Comparison of ENCODE assay signal across 8 mouse cellular contexts in the genomic region with DNA sequence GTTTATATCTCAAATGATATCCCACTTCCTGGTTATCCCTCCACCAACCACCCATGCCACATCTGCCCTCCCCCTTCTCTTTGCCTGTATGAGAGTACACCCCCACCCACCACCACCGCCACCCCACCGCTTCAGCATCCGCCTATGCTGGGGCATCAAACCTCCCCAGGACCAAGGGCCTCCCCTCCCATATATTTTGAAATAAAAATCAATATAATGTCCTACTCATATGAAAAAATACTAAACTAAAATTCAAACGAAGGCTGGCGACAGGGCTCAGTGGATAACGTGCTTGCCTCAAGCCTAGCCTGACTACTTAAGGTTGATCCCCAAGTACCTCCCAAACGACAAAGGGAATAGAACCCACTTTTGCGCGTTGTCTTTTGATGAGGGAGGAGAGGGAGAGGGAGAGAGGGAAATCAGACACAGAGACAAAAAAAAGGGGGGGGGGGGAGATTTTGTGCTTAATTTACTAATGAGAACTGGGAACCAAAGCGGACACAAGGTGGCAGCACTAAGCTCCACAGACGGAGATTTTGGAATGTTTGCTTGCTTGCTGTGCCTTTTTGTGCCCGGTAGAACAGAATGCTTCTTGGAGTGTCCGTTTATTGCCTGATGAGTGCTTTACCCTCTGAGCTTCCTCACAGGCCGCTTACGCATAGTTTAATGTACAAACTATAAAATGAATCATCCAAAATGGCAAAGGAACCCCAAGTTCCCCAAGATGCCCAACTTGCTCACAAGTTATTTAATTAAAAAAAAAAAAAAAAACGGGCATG. TPM values are rescaled to one million over a fixed set of nuclear protein-coding genes. Genes with fewer than 3 reads are reported as not detected.
DNase-seq lines count a peak whose midpoint lies in the region; ATAC-seq and TF ChIP-seq lines count a peak whose summit lies in the region.

No protein-coding gene starts in this region.

- H3K4me1 ChIP-seq in cerebellum, adult 2 months (ENCODE audit: control insufficient read depth, insufficient read depth, low read length) = no peaks in the 10 kb centered on the region
- peaks cover 9% of the 10 kb centered on the region for H3K4me1 ChIP-seq in forebrain, embryonic 16.5 days (replicated peaks; ENCODE audit: control insufficient read depth, insufficient read depth, low read length)
- no peaks in the 10 kb centered on the region for H3K4me1 ChIP-seq in lung, embryonic 16.5 days (replicated peaks; ENCODE audit: control insufficient read depth, insufficient read depth, low read length)

- H3K9me3 ChIP-seq in forebrain, embryonic 16.5 days (ENCODE audit: control insufficient read depth, low read length) = no peaks in the 10 kb centered on the region
- H3K9me3 ChIP-seq in lung, embryonic 16.5 days (ENCODE audit: control insufficient read depth, low read length) = no peaks in the 10 kb centered on the region

- ATAC-seq in forebrain, embryonic 16.5 days = peak; percentile 82
- ATAC-seq in lung, embryonic 16.5 days (ENCODE audit: low read depth) = peak; percentile 65

- DNase-seq in NIH3T3 (ENCODE audit: low read depth) = peak; percentile 93
- peak; percentile 81 to 85 for DNase-seq in cerebellum, adult 2 months
- peak; percentile 83 for DNase-seq in heart, postnatal 4 days
- DNase-seq in layer of hippocampus, adult 2 months (ENCODE audit: low spot score in 2 of 2) = peak; percentile 69 to 71
- DNase-seq in ovary, postnatal 14 days (ENCODE audit: low spot score) = peak; percentile 56
- DNase-seq in thymus, postnatal 36 days = peak; percentile 65 to 70

- peak overlapping the region; percentile 97 for H3K4me3 ChIP-seq in cerebellum, adult 2 months (replicated peaks; ENCODE audit: insufficient read depth, low read depth, low read length)
- H3K4me3 ChIP-seq in forebrain, embryonic 16.5 days (replicated peaks; ENCODE audit: low read length) = peak overlapping the region; percentile 46
- peak overlapping the region; percentile 56 for H3K4me3 ChIP-seq in layer of hippocampus, adult 2 months
- H3K4me3 ChIP-seq in lung, embryonic 16.5 days (ENCODE audit: low read length) = peak overlapping the region; percentile 45

- 0 out of 2 replicates have a peak overlapping the region, but pooled peaks have one; percentile 45 for H3K27ac ChIP-seq in cerebellum, adult 2 months (ENCODE audit: insufficient read depth, low read length)
- H3K27ac ChIP-seq in forebrain, embryonic 16.5 days (ENCODE audit: low read length) = peak overlapping the region; percentile 54
- peak overlapping the region; percentile 70; the same call in 1 of the 2 replicates for H3K27ac ChIP-seq in layer of hippocampus, adult 2 months
- no peak overlapping the region for H3K27ac ChIP-seq in lung, embryonic 16.5 days (ENCODE audit: low read length)

- H3K27me3 ChIP-seq in cerebellum, adult 2 months (ENCODE audit: control insufficient read depth, insufficient read depth, low read length) = no peaks in the 10 kb centered on the region
- H3K27me3 ChIP-seq in forebrain, embryonic 16.5 days (replicated peaks; ENCODE audit: control insufficient read depth, insufficient read depth, low read length) = no peaks in the 10 kb centered on the region
- H3K27me3 ChIP-seq in lung, embryonic 16.5 days (ENCODE audit: control insufficient read depth, insufficient read depth, low read depth, low read length) = no peaks in the 10 kb centered on the region

- WGBS in cerebellum, adult 2 months = 4% methylated on average over 16 of the region's 16 CpGs
- 4% methylated on average over 16 of the region's 16 CpGs for WGBS in forebrain, embryonic 16.5 days
- 6% methylated on average over 16 of the region's 16 CpGs for WGBS in lung, embryonic 16.5 days

- H3K9ac ChIP-seq in forebrain, embryonic 16.5 days (replicated peaks; ENCODE audit: low read depth, low read length) = peak overlapping the region; percentile 50
- H3K9ac ChIP-seq in lung, embryonic 16.5 days (ENCODE audit: low read length) = peak overlapping the region; percentile 48

- no peak for TF ChIP-seq POLR2A in cerebellum, adult 2 months (IDR thresholded peaks at IDR 0.05; ENCODE audit: borderline replicate concordance, insufficient read depth, low read length)

- TF ChIP-seq CTCF in cerebellum, adult 2 months (IDR thresholded peaks at IDR 0.05; ENCODE audit: borderline replicate concordance, insufficient read depth, low read depth, low read length) = peak; percentile 66; the same call in 1 of the 2 replicates
- TF ChIP-seq CTCF in layer of hippocampus, adult 2 months (conservative IDR thresholded peaks at IDR 0.05) = peak; percentile 81

- H3K36me3 ChIP-seq in forebrain, embryonic 16.5 days (ENCODE audit: control insufficient read depth, insufficient read depth) = no peaks in the 10 kb centered on the region
- no peaks in the 10 kb centered on the region for H3K36me3 ChIP-seq in lung, embryonic 16.5 days (ENCODE audit: control insufficient read depth, insufficient read depth, low read length)

- peak overlapping the region; percentile 66 for H3K4me2 ChIP-seq in forebrain, embryonic 16.5 days (ENCODE audit: low read length)
- H3K4me2 ChIP-seq in lung, embryonic 16.5 days (ENCODE audit: low read depth, low read length) = peak overlapping the region; percentile 73

RNA-seq across cellular contexts. Expression of a gene that starts 11.6 kb away (rescaled TPM):
- 426 and 432 TPM in 2 replicates for polyA plus RNA-seq in cerebellum, adult 2 months (2012; rRNA removed)
- polyA plus RNA-seq in forebrain, embryonic 16.5 days (2015; fragmentation: Nextera tagmentation; extraction: Ambion mirVana) = 451 and 473 TPM in 2 replicates
- 100 to 1,000 TPM; 642 to 663 TPM for total RNA-seq in heart, postnatal 4 days (2021)
- 100 to 1,000 TPM; 226 to 240 TPM for total RNA-seq in layer of hippocampus, adult 2 months (2021)
- 657 and 669 TPM in 2 replicates for polyA plus RNA-seq in lung, embryonic 16.5 days (2015; fragmentation: Nextera tagmentation; extraction: Ambion mirVana)

RNA-seq across cellular contexts. Expression of a gene that starts 28.7 kb away (rescaled TPM):
- 42.3 and 45.0 TPM in 2 replicates for polyA plus RNA-seq in cerebellum, adult 2 months (2012; rRNA removed)
- 7.2 and 7.6 TPM in 2 replicates for polyA plus RNA-seq in forebrain, embryonic 16.5 days (2015; fragmentation: Nextera tagmentation; extraction: Ambion mirVana)
- total RNA-seq in heart, postnatal 4 days (2021) = 10 to 100 TPM; 36.0 to 40.1 TPM
- total RNA-seq in layer of hippocampus, adult 2 months (2021) = 10 to 100 TPM; 56.8 to 61.5 TPM
- polyA plus RNA-seq in lung, embryonic 16.5 days (2015; fragmentation: Nextera tagmentation; extraction: Ambion mirVana) = 6.4 and 6.6 TPM in 2 replicates

RNA-seq across cellular contexts. Expression of a gene that starts 37.4 kb away (rescaled TPM):
- polyA plus RNA-seq in cerebellum, adult 2 months (2012; rRNA removed) = 4.2 and 4.7 TPM in 2 replicates
- polyA plus RNA-seq in forebrain, embryonic 16.5 days (2015; fragmentation: Nextera tagmentation; extraction: Ambion mirVana) = 1.4 and 2.0 TPM in 2 replicates
- total RNA-seq in heart, postnatal 4 days (2021) = 1 to 10 TPM; 5.3 to 5.5 TPM
- 1 to 10 TPM; 2.6 to 2.8 TPM for total RNA-seq in layer of hippocampus, adult 2 months (2021)
- 0.51 and 1.2 TPM in 2 replicates for polyA plus RNA-seq in lung, embryonic 16.5 days (2015; fragmentation: Nextera tagmentation; extraction: Ambion mirVana)

RNA-seq across cellular contexts. Expression of a gene that starts 38.0 kb away (rescaled TPM):
- polyA plus RNA-seq in cerebellum, adult 2 months (2012; rRNA removed) = 30.1 and 34.0 TPM in 2 replicates
- 2.8 and 3.9 TPM in 2 replicates for polyA plus RNA-seq in forebrain, embryonic 16.5 days (2015; fragmentation: Nextera tagmentation; extraction: Ambion mirVana)
- total RNA-seq in heart, postnatal 4 days (2021) = 1 to 10 TPM; 4.8 to 5.1 TPM
- 1 to 10 TPM in 1 of 2 experiments, under 1 TPM in 1; 0.79 to 1.3 TPM for total RNA-seq in layer of hippocampus, adult 2 months (2021)
- polyA plus RNA-seq in lung, embryonic 16.5 days (2015; fragmentation: Nextera tagmentation; extraction: Ambion mirVana) = 1.7 and 2.6 TPM in 2 replicates

Comparison
In these comparisons a context has a peak if more than half of its experiments do, and no peak if none do; other contexts are left out.
1. H3K4me3 ChIP-seq: peak in every context shown above with its lines; median percentile 97 in cerebellum, adult 2 months; 56 in layer of hippocampus, adult 2 months; 46 in forebrain, embryonic 16.5 days; 45 in lung, embryonic 16.5 days.